Mouse (Mus musculus): ENCODE results near the gene Hlx. TPM values are rescaled to one million over a fixed set of nuclear protein-coding genes. Genes with fewer than 3 reads are reported as not detected.

Gene Hlx
- total and polyA plus RNA-seq, 2 experiments from 2014 or later: 1.8 to 2.3 TPM

DNA sequence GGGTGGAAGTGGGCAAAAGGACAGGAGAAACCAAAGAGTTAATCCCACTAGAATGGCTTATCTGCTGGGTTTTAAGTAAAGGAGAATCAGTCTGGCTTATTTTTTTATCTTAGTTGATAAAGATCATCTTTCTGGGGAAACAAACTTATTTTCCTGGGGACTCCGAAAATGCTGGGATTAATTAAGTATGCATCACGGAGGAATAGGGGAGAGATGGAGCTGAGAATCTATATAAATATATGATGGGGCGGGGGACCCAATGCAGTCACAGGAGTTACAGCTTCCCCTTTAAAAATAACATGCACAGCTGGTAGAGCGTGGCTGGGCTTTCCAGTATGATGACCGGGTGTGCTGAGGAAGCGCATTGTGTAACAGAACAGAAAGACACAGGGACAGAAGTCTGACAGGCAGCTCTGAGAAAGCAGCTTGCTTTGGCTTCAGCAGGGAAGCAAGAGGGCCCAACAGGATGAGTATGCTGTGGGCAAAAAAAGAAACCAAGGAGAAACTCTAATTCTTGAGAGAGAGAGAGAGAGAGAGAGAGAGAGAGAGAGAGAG, 3.8 kb downstream of the Hlx start:
- Histone ChIP-seq H3K4me1 (ENCODE audit: insufficient read depth, low read length) (peaks cover 7% of the 10 kb centered on the region; the same call in 1 of the 2 replicates), H3K9me3 (ENCODE audit: low read length) (no peaks in the 10 kb centered on the region), H3K4me3 (ENCODE audit: low read length) (no peak overlapping the region), H3K4me2 (ENCODE audit: low read depth, low read length) (no peak overlapping the region), H3K9ac (replicated peaks; ENCODE audit: low read length) (no peak overlapping the region), H3K27me3 (ENCODE audit: insufficient read depth, low read length) (peaks cover 55% of the 10 kb centered on the region), H3K36me3 (ENCODE audit: insufficient read depth, low read length) (no peaks in the 10 kb centered on the region), H3K27ac (no peak overlapping the region)
- WGBS: 11% methylated on average over 6 of the region's 6 CpGs
- ATAC-seq (no peak), DNase-seq (ENCODE audit: low spot score) (no peak)
- TF ChIP-seq CTCF (IDR thresholded peaks at IDR 0.05; ENCODE audit: low read depth): no peak

DNA sequence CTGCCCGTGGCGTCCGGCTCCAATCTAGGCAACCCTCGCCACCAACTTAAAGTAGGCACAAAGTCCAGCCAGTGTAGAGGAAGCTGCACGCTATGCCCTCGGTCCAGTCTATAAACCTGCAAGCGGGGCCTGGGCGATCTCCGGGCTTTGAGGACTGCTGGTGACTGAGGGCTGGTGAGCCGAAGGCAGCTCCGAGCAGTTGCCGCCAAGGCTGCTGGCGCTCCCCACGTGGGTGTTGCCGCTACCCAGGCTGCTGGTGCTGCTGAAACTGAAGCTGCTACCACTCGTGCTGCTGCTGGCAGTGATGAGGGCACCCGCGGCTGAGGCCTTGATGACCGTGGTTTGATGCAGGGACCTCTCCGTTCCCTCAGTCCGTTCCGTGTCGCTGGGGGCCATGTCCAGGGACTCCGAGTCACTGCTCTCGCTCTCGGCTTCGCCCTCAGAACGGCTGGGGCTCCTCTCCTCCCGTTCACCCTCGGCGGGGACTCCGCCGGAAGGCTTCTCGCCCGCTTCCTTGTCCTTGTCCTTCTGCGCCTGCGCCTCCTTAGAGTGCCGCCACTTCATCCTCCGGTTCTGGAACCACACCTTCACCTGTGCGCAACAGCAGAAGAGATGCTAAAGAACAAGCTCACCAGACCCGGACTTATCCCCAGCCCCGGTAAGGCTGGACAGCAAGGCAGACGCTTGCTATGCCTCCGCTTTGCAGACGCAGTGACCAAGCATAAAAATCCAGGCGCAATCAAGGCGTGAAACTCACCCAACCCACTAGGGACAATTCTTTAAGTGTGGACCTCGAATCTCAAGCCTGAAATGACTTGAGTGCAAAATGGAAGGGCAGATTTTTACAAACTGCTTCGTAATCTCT, 4.8 kb downstream of the Hlx start:
- Histone ChIP-seq H3K4me3 (ENCODE audit: low read length) (peak overlapping the region; percentile 35), H3K9me3 (ENCODE audit: low read length) (no peaks in the 10 kb centered on the region), H3K4me2 (ENCODE audit: low read depth, low read length) (peak overlapping the region; percentile 63), H3K27me3 (ENCODE audit: insufficient read depth, low read length) (peaks cover 60% of the 10 kb centered on the region), H3K4me1 (ENCODE audit: insufficient read depth, low read length) (peaks cover 7% of the 10 kb centered on the region; the same call in 1 of the 2 replicates), H3K9ac (replicated peaks; ENCODE audit: low read length) (0 out of 2 replicates have a peak overlapping the region, but pooled peaks have one; percentile 1), H3K27ac (no peak overlapping the region), H3K36me3 (ENCODE audit: insufficient read depth, low read length) (no peaks in the 10 kb centered on the region)
- WGBS: 7% methylated on average over 49 of the region's 49 CpGs
- no peak for TF ChIP-seq CTCF (IDR thresholded peaks at IDR 0.05; ENCODE audit: low read depth)
- peak; percentile 33 for DNase-seq (ENCODE audit: low spot score)
- peak; percentile 41 for ATAC-seq

DNA sequence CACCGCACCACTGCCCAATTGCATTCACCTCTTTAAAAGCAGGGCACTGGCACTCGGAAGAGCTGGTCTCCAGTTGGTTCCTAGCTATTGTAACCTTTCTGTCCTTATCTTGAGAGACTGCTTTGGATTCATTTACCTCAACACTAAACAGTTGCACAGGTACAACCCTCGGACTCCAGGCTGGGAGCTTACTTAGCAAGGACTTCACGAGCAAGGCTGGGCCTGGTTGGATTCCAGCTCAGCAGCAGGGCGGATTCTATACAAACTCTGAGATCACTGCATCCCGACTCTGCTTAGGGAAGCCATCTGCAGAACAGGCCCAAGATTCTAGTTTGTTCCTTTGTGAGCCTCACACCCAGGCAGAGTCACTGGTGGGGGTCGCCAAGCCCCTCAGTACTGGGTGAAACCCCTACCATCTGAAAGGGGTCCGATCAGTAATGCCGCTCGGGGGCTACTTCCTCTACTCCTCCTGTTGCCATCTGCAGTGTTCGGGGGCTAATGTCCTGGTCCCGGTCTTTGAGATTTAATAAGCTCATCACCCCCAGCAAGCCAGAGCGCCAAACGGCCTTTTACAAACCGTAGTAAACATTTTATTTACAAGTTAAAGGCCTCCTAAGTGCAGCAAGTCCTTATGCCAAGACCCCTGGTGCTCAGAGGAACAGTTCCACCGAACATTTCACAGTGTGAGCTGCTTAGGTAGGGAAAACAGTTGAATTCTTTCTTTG, 5.7 kb downstream of the Hlx start:
- H3K4me2 ChIP-seq (ENCODE audit: low read depth, low read length): peak overlapping the region; percentile 63; the same call in 1 of the 2 replicates

DNA sequence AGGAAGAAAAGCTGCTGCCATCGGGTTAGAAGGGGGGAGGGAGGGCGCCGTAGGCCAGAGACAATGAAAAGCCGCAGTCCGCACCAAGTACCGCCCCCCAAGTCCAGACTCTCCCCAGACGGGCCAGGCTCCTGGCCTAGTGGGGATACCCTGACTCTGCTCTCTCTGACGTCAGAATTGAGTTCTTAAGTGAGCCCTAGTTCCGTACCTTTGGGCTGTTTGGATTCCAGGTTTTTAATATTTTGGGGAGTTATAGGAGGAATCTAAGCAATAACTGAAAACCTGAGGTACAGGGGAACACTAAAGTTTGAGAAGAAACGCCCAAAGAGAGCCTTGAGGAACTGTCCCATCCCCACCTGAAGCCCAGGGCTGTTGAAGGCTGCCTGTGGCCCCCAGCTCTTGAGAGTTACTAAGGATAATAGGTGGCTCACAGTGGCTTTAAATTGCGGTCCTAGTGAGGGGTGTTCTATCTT, 7.1 kb downstream of the Hlx start:
- no peaks in the 10 kb centered on the region for H3K9me3 ChIP-seq (ENCODE audit: low read length)
- TF ChIP-seq CTCF (IDR thresholded peaks at IDR 0.05; ENCODE audit: low read depth): no peak
- H3K27me3 ChIP-seq (ENCODE audit: insufficient read depth, low read length): peaks cover 79% of the 10 kb centered on the region
- no peak overlapping the region for H3K4me3 ChIP-seq (ENCODE audit: low read length)
- peaks cover 7% of the 10 kb centered on the region; the same call in 1 of the 2 replicates for H3K4me1 ChIP-seq (ENCODE audit: insufficient read depth, low read length)
- ATAC-seq (no peak), DNase-seq (ENCODE audit: low spot score) (no peak)
- WGBS: 10% methylated on average over 11 of the region's 11 CpGs
- H3K27ac ChIP-seq: no peak overlapping the region
- no peak overlapping the region for H3K4me2 ChIP-seq (ENCODE audit: low read depth, low read length)
- no peak overlapping the region for H3K9ac ChIP-seq (replicated peaks; ENCODE audit: low read length)
- no peaks in the 10 kb centered on the region for H3K36me3 ChIP-seq (ENCODE audit: insufficient read depth, low read length)

More for the DNA sequence above, 5.7 kb downstream of the Hlx start:
- Histone ChIP-seq H3K36me3 (ENCODE audit: insufficient read depth, low read length) (no peaks in the 10 kb centered on the region), H3K27ac (no peak overlapping the region), H3K27me3 (ENCODE audit: insufficient read depth, low read length) (peaks cover 67% of the 10 kb centered on the region), H3K9ac (replicated peaks; ENCODE audit: low read length) (no peak overlapping the region), H3K9me3 (ENCODE audit: low read length) (no peaks in the 10 kb centered on the region), H3K4me3 (ENCODE audit: low read length) (no peak overlapping the region; the same call in 1 of the 2 replicates), H3K4me1 (ENCODE audit: insufficient read depth, low read length) (peaks cover 7% of the 10 kb centered on the region; the same call in 1 of the 2 replicates)
- no peak for TF ChIP-seq CTCF (IDR thresholded peaks at IDR 0.05; ENCODE audit: low read depth)
- 16% methylated on average over 16 of the region's 16 CpGs for WGBS
- ATAC-seq (no peak), DNase-seq (ENCODE audit: low spot score) (no peak)

DNA sequence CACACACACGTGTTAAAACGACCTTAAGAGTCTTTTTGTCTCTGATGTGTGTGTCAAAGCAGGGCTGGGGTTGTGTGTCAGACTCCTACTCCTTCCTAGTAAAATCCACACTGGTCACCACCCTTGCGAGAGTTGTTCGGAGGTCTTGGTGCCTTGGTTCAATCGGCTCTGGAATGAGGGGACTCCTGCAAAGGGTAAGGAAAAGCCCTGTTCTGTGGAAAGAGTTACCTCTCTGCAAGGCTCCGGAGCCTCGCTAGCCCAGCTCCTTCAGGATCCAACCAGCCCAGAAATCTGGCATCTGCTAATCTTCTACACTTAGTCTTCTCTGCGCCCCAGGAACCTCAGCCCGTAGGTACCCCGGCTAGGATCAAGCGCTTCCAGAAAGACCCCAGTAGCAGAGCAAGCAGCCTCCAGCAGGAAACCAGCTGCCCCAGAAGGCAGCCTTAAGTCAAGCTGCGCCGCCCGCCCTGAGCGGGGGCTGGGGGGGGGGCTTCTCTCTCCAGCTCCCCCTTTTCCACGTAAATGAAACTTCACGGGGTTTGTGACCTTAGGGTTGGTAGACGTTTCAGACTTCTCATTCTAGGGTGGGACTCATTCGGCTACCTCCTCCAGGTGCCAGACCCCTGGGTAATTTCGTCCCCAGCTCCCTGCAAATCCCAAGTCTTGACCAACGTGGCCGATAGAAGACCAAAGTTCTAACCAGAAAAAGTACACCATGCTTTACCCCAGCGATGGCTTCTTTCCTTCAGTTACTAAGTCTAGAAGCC, 7.7 kb downstream of the Hlx start:
- no peaks in the 10 kb centered on the region for H3K36me3 ChIP-seq (ENCODE audit: insufficient read depth, low read length)
- H3K4me2 ChIP-seq (ENCODE audit: low read depth, low read length): no peak overlapping the region
- H3K27ac ChIP-seq: no peak overlapping the region
- no peak for TF ChIP-seq CTCF (IDR thresholded peaks at IDR 0.05; ENCODE audit: low read depth)
- no peak overlapping the region for H3K9ac ChIP-seq (replicated peaks; ENCODE audit: low read length)
- whole genome bisulfite sequencing: 4% methylated on average over 23 of the region's 23 CpGs
- peaks cover 82% of the 10 kb centered on the region for H3K27me3 ChIP-seq (ENCODE audit: insufficient read depth, low read length)
- peaks cover 7% of the 10 kb centered on the region; the same call in 1 of the 2 replicates for H3K4me1 ChIP-seq (ENCODE audit: insufficient read depth, low read length)
- DNase-seq (ENCODE audit: low spot score) (no peak), ATAC-seq (no peak)
- no peak overlapping the region for H3K4me3 ChIP-seq (ENCODE audit: low read length)
- no peaks in the 10 kb centered on the region for H3K9me3 ChIP-seq (ENCODE audit: low read length)

DNA sequence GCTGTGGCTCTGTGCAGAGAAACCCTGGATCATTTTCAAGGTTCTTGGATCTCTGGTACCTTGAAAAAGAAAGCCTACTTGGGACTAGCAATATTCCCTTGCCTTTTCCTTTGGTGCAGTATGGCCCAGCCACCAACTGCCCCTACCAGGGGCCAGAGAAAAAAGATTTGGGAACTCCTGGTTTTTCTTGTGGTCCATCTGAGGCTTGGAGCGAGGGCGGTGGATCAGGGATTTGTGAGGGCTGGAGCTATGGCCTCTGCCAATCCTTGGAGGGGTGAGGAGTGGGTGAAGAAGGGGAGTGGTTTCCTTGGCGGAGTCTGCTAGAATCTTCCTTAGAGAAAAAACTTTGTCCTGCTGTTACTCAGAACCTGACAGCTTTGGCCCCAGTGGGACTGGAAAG, 8.5 kb downstream of the Hlx start:
- Histone ChIP-seq H3K4me2 (ENCODE audit: low read depth, low read length) (no peak overlapping the region), H3K27me3 (ENCODE audit: insufficient read depth, low read length) (peaks cover 84% of the 10 kb centered on the region), H3K36me3 (ENCODE audit: insufficient read depth, low read length) (no peaks in the 10 kb centered on the region), H3K4me1 (ENCODE audit: insufficient read depth, low read length) (peaks cover 7% of the 10 kb centered on the region; the same call in 1 of the 2 replicates), H3K9ac (replicated peaks; ENCODE audit: low read length) (no peak overlapping the region), H3K9me3 (ENCODE audit: low read length) (no peaks in the 10 kb centered on the region), H3K27ac (no peak overlapping the region), H3K4me3 (ENCODE audit: low read length) (no peak overlapping the region)
- 16% methylated on average over 3 of the region's 3 CpGs for WGBS
- no peak for DNase-seq (ENCODE audit: low spot score)
- ATAC-seq: no peak
- no peak for TF ChIP-seq CTCF (IDR thresholded peaks at IDR 0.05; ENCODE audit: low read depth)

All from hindbrain, postnatal 0 days (tissue).